Mouse (Mus musculus) embryonic facial prominence, embryonic 12.5 days (tissue): ENCODE results near the gene Tuba3a. TPM values are rescaled to one million over a fixed set of nuclear protein-coding genes. Genes with fewer than 3 reads are reported as not detected.
A peak's percentile ranks its signal among the peaks of the same experiment; 100 is the strongest.

Experiments
- ATAC-seq: fragments of 200-750 bp; cut with Nextera tagmentation; 2 replicates; pipeline ENCODE4 v1.8.0; 2017; ENCODE audit not compliant: insufficient number of reproducible peaks, insufficient read depth, low FRiP score, low TSS enrichment
- H3K27ac ChIP-seq: fragments of 300-500 bp; sonication (generic); 2 replicates; pipeline ENCODE4 v1.5.1; 2016; ENCODE audit warnings: mild to moderate bottlenecking
- H3K27me3 ChIP-seq: fragments of 300-500 bp; sonication (generic); 2 replicates; pipeline ENCODE4 v1.6.1; 2016; ENCODE audit warnings: mild to moderate bottlenecking, moderate library complexity
- H3K36me3 ChIP-seq: fragments of 300-500 bp; sonication (generic); 2 replicates; pipeline ENCODE4 v1.6.1; 2016; ENCODE audit warnings: mild to moderate bottlenecking
- H3K4me1 ChIP-seq: fragments of 300-500 bp; sonication (generic); 2 replicates; pipeline ENCODE4 v1.6.1; 2016
- H3K4me2 ChIP-seq: fragments of 300-500 bp; sonication (generic); replicated peaks from 2 replicates; pipeline ENCODE4 v1.6.1; 2016; ENCODE audit warnings: mild to moderate bottlenecking, moderate library complexity
- H3K4me3 ChIP-seq: fragments of 300-500 bp; sonication (generic); 2 replicates; pipeline ENCODE4 v1.5.1; 2016; ENCODE audit warnings: mild to moderate bottlenecking
- H3K9ac ChIP-seq: fragments of 300-500 bp; sonication (generic); 2 replicates; pipeline ENCODE4 v1.6.1; 2016; ENCODE audit warnings: mild to moderate bottlenecking, moderate library complexity
- H3K9me3 ChIP-seq: fragments of 300-500 bp; sonication (generic); 2 replicates; pipeline ENCODE4 v1.6.1; 2016; ENCODE audit warnings: mild to moderate bottlenecking, moderate library complexity
- WGBS: fragments of 180-500 bp; shearing (Covaris S2); methylation state at CpG from one replicate; pipeline ENCODE4 v1.1.7; 2016; 5-methylcytosine and 5-hydroxymethylcytosine counted together
- polyA plus RNA-seq: library from polyadenylated mRNA; unstranded; fragments of >200 nt; fragmentation: Nextera tagmentation; extraction: Ambion mirVana; gene quantifications from 2 replicates; pipeline ENCODE4 v1.2.1, GENCODE M21; 2016

Tuba3a gene
- polyA plus RNA-seq, 1 experiment from 2014 or later = 0.20 TPM

- Histone ChIP-seq H3K9me3 (no peaks in the 10 kb centered on the region), H3K4me2 (no peak overlapping the region), H3K27ac (no peak overlapping the region), H3K9ac (no peak overlapping the region), H3K27me3 (no peaks in the 10 kb centered on the region), H3K4me1 (0 out of 2 replicates have a peak, but pooled peaks cover 2% of the 10 kb centered on the region), H3K36me3 (no peaks in the 10 kb centered on the region), H3K4me3 (no peak overlapping the region)
- 86% methylated on average over 4 of the region's 4 CpGs for WGBS
- no peak for ATAC-seq
Observed at GRCm38 (mm10) chr6:125237421-125237820, 48.4 kb downstream of the Tuba3a start.

GRCm38 (mm10) chr6:125236782-125237181, 49.1 kb downstream of the Tuba3a start, which contains the start of gene Cd27:
Gene Cd27, minus strand, starts transcription at chr6:125237010.
- whole genome bisulfite sequencing = 34% methylated on average over 6 of the region's 6 CpGs
- no peaks in the 10 kb centered on the region for H3K9me3 ChIP-seq
- ATAC-seq = no peak
- 0 out of 2 replicates have a peak within 1 kb of the TSS, but pooled peaks have one; percentile 5 for H3K9ac ChIP-seq
- H3K27ac ChIP-seq = no peak within 1 kb of the TSS
- H3K4me1 ChIP-seq = peaks cover 6% of the 10 kb centered on the region; the same call in 1 of the 2 replicates
- no peak within 1 kb of the TSS for H3K4me3 ChIP-seq
- no peaks in the 10 kb centered on the region for H3K27me3 ChIP-seq
- no peaks in the 10 kb centered on the region for H3K36me3 ChIP-seq
- no peak within 1 kb of the TSS for H3K4me2 ChIP-seq

GRCm38 (mm10) chr6:125236341-125236740, 49.5 kb downstream of the Tuba3a start:
- H3K27me3 ChIP-seq = no peaks in the 10 kb centered on the region
- no peak overlapping the region for H3K4me3 ChIP-seq
- no peaks in the 10 kb centered on the region for H3K9me3 ChIP-seq
- H3K4me2 ChIP-seq = no peak overlapping the region
- 70% methylated on average over 6 of the region's 6 CpGs for WGBS
- H3K4me1 ChIP-seq = peaks cover 11% of the 10 kb centered on the region; the same call in 1 of the 2 replicates
- H3K9ac ChIP-seq = no peak overlapping the region
- no peaks in the 10 kb centered on the region for H3K36me3 ChIP-seq
- H3K27ac ChIP-seq = no peak overlapping the region
- no peak for ATAC-seq

GRCm38 (mm10) chr6:125234520-125234828, 51.4 kb downstream of the Tuba3a start:
- no peak overlapping the region for H3K9ac ChIP-seq
- H3K27me3 ChIP-seq = no peaks in the 10 kb centered on the region
- H3K4me3 ChIP-seq = no peak overlapping the region
- H3K36me3 ChIP-seq = no peaks in the 10 kb centered on the region
- WGBS = 42% methylated on average over 5 of the region's 5 CpGs
- H3K27ac ChIP-seq = no peak overlapping the region
- no peaks in the 10 kb centered on the region for H3K9me3 ChIP-seq
- ATAC-seq = no peak
- no peak overlapping the region for H3K4me2 ChIP-seq
- H3K4me1 ChIP-seq = peaks cover 15% of the 10 kb centered on the region; the same call in 1 of the 2 replicates

GRCm38 (mm10) chr6:125233816-125234519, 51.9 kb downstream of the Tuba3a start:
- no peak overlapping the region for H3K9ac ChIP-seq
- H3K9me3 ChIP-seq = no peaks in the 10 kb centered on the region
- ATAC-seq = no peak
- WGBS = 53% methylated on average over 7 of the region's 7 CpGs
- H3K27ac ChIP-seq = no peak overlapping the region; the same call in 1 of the 2 replicates
- peaks cover 15% of the 10 kb centered on the region; the same call in 1 of the 2 replicates for H3K4me1 ChIP-seq
- no peak overlapping the region for H3K4me2 ChIP-seq
- H3K36me3 ChIP-seq = no peaks in the 10 kb centered on the region
- no peaks in the 10 kb centered on the region for H3K27me3 ChIP-seq
- no peak overlapping the region for H3K4me3 ChIP-seq

GRCm38 (mm10) chr6:125232516-125232915, 53.3 kb downstream of the Tuba3a start:
- no peak overlapping the region for H3K9ac ChIP-seq
- H3K27me3 ChIP-seq = no peaks in the 10 kb centered on the region
- H3K4me2 ChIP-seq = no peak overlapping the region
- H3K4me3 ChIP-seq = no peak overlapping the region
- no peak overlapping the region for H3K27ac ChIP-seq
- WGBS = 77% methylated on average over 6 of the region's 6 CpGs
- peaks cover 15% of the 10 kb centered on the region; the same call in 1 of the 2 replicates for H3K4me1 ChIP-seq
- no peaks in the 10 kb centered on the region for H3K36me3 ChIP-seq
- no peak for ATAC-seq
- no peaks in the 10 kb centered on the region for H3K9me3 ChIP-seq

- no peak for ATAC-seq
- H3K27me3 ChIP-seq = no peaks in the 10 kb centered on the region
- H3K4me3 ChIP-seq = peak overlapping the region; percentile 39
- 53% methylated on average over 4 of the region's 4 CpGs for WGBS
- peak overlapping the region; percentile 75 for H3K4me2 ChIP-seq
- H3K9me3 ChIP-seq = no peaks in the 10 kb centered on the region
- H3K4me1 ChIP-seq = peaks cover 15% of the 10 kb centered on the region; the same call in 1 of the 2 replicates
- no peak overlapping the region for H3K27ac ChIP-seq
- no peak overlapping the region for H3K9ac ChIP-seq
- H3K36me3 ChIP-seq = no peaks in the 10 kb centered on the region
Observed at GRCm38 (mm10) chr6:125232045-125232437, 53.8 kb downstream of the Tuba3a start.

- no peaks in the 10 kb centered on the region for H3K9me3 ChIP-seq
- peak within 1 kb of the TSS; percentile 75 for H3K4me2 ChIP-seq
- H3K27me3 ChIP-seq = no peaks in the 10 kb centered on the region
- 8% methylated on average over 16 of the region's 16 CpGs for WGBS
- H3K36me3 ChIP-seq = no peaks in the 10 kb centered on the region
- peak within 1 kb of the TSS; percentile 57 for H3K9ac ChIP-seq
- H3K4me3 ChIP-seq = peak within 1 kb of the TSS; percentile 39
- peak; percentile 30; the same call in 1 of the 2 replicates for ATAC-seq
- H3K4me1 ChIP-seq = peaks cover 15% of the 10 kb centered on the region; the same call in 1 of the 2 replicates
- H3K27ac ChIP-seq = peak within 1 kb of the TSS; percentile 24; the same call in 1 of the 2 replicates
Observed at GRCm38 (mm10) chr6:125231117-125232044, 54.5 kb downstream of the Tuba3a start, which contains the start of gene Tapbpl. Gene Tapbpl, minus strand, starts transcription at chr6:125231860.

GRCm38 (mm10) chr6:125230571-125230970, 55.3 kb downstream of the Tuba3a start:
- no peak overlapping the region for H3K9ac ChIP-seq
- WGBS = 55% methylated on average over 9 of the region's 9 CpGs
- H3K4me2 ChIP-seq = 0 out of 2 replicates have a peak overlapping the region, but pooled peaks have one; percentile 75
- H3K27ac ChIP-seq = no peak overlapping the region
- no peak for ATAC-seq
- H3K36me3 ChIP-seq = no peaks in the 10 kb centered on the region
- H3K4me1 ChIP-seq = peaks cover 15% of the 10 kb centered on the region; the same call in 1 of the 2 replicates
- H3K4me3 ChIP-seq = no peak overlapping the region
- H3K9me3 ChIP-seq = no peaks in the 10 kb centered on the region
- H3K27me3 ChIP-seq = no peaks in the 10 kb centered on the region
